Mouse (Mus musculus) ovary, postnatal 14 days (tissue): ENCODE measurements at regions not wholly inside any gene's neighbourhood (a gene's known extent, or its start where the extent isn't known, plus 50 kb on each side); places are given as distances from the start of the nearest gene placed in this dataset.

Experiments
- DNase-seq: peaks from one replicate; pipeline ENCODE4 v3.0.0; 2022; ENCODE audit warnings: low spot score

DNA sequence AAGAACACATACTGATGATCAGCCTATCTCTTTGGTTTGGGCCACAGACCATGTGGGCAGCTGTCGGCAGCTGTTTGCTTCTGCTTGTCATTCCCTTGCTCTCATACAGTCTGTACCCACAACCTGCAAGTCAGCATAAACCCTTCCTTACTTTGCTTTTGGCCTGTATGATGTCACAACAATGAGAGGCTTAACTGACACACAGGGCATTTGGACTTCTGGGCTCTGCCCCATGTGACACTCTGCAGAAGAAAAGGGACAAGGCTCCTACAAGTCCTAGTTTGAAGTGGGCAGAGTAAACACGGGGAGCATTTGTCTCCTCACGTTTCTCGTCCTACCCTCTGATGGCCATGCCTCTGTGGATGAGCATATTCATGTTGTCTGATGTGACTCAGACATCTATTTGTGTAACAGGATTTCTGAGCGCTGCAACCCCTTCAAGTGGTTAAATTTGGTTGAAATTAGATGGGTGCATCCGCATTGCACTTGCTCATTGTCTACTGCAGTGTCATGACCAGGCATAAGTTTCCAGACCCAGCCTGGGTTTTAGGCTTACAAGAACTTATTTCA is 87.6 kb upstream of the Cpeb4 start:
- no peak for DNase-seq

- no peak for DNase-seq
Observed at GRCm38 (mm10) chr11:31785160-31785559, 86.9 kb upstream of the Cpeb4 start.

GRCm38 (mm10) chr11:31787376-31787775 is 84.6 kb upstream of the Cpeb4 start:
- DNase-seq = no peak

DNA sequence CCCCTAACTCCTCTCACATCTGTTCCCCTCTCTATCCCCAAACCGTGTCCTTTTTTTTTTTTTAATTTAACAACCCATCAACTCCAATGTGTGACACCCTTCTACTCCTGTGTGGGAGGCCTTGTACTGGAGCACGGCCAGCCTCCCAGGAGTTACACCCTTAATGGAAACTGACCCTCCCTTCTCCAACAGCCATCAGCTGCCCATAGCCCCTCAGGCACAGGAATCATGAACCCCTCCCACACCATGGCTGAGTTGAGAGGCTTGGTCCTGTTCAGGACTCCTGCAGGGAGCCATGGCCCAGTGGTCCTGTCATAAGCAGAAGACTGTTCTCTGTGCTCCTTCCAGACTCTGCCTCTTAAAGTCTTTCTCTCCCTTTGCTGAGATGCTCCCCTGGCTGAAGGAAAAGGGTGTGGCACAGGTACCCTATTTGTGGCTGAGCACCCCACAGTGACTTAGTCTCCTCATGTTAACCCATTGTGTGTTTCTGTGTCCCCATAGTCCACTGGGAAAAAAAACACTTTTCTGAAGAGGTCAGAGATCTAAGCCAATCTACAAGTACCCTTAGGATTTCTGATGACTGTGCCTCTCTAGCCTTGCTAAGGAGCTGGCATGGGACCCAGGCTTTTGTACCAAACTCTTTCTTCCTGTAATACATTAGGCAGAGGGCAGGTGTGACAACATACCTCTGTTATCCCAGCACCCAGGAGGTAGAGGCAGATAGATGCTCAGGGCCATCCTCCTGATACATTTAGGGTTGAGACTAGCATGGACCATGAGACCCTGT is 83.9 kb upstream of the Cpeb4 start:
- no peak for DNase-seq

- DNase-seq = no peak
Observed at GRCm38 (mm10) chr11:31789967-31790366, 82.0 kb upstream of the Cpeb4 start.

- DNase-seq = no peak
Observed at GRCm38 (mm10) chr11:31791264-31791663, 80.7 kb upstream of the Cpeb4 start.

- DNase-seq = no peak
Observed at GRCm38 (mm10) chr11:31795084-31795483, 76.9 kb upstream of the Cpeb4 start.

DNA sequence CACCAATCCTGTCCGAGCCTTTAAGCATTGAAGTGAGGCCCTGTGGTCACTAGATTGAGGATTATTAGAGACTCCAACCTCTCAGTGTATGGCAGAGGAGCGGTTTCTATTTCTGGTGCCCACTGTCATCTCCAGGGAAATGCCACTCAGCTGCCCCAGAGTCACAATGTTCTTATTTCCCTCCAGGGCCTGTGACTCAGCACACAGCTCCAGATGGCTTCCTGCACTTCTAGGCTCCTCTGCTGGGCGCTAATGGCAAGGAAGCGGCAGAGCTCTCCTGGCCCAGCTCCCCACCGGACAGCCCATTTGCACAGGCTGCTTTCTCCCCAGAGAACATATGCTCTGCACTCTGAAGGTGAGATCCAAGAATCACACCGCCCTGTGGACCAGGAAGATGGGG is 75.8 kb upstream of the Cpeb4 start:
- DNase-seq = no peak

- no peak for DNase-seq
Observed at GRCm38 (mm10) chr11:31801575-31801974, 70.4 kb upstream of the Cpeb4 start.

- no peak for DNase-seq
Observed at GRCm38 (mm10) chr11:31803319-31803891, 68.6 kb upstream of the Cpeb4 start.

DNA sequence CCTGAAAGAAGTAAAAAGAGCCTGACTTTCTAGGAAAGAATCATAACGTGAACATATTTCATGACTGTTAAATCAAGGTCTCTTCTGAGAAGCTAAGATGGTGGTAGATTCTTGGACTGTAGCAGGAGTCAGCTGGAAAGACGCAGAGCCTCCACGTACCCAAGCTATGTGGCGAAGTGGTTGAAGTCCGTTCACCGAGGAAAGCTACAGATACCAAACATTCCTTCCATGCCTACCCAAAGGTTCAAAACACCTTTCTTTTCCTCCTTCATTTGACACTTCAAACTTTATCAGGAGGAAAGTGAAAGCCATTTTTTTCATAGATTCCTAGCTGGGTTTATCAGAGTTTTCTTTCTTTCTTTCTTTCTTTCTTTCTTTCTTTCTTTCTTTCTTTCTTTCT is 67.5 kb upstream of the Cpeb4 start:
- no peak for DNase-seq

GRCm38 (mm10) chr11:31807461-31808215 is 64.4 kb upstream of the Cpeb4 start:
- DNase-seq = no peak

GRCm38 (mm10) chr11:31808216-31808838 is 63.7 kb upstream of the Cpeb4 start:
- no peak for DNase-seq

GRCm38 (mm10) chr11:31810011-31810786 is 61.8 kb upstream of the Cpeb4 start:
- DNase-seq = no peak

DNA sequence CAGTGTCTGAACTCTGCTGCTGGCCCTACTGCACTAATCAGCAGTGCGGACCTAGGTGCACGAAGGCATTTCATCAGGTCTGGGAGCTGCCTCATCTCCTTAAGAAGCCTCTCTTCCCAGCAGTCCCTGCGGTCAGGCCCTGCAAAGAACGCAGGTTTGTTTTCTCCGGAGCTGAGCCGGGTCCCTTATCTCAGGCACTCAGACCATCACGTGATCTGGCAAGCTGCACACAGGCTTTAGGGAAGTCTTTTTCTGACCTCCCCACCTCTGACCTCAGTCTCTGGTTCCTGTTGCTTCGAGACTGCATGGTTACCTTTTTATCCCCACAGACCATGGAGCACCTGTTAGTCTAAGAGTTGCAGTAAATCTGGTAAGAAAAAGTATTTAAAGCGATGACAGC is 59.8 kb upstream of the Cpeb4 start:
- no peak for DNase-seq

DNA sequence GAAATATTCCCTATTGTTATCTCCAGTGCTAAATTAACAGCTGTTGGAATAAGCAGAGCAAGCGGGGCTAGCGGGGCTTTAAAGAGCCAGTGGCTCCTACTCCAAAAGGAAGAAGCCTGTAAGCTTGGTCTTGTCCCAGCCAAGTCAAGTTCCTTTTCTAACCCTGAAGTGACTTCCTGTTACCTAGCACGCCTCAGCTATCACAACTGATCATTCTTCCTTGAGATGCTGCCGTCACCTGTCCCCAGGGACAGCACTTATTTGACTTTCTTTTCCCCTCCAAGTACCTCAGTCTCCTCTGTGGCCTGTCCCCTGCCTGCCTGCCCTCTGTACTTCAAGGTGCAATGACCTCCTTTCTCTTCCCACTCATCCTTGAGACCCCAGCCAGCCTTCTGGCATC is 57.4 kb upstream of the Cpeb4 start:
- no peak for DNase-seq

- DNase-seq = no peak
Observed at GRCm38 (mm10) chr11:31815855-31816488, 56.0 kb upstream of the Cpeb4 start.

DNA sequence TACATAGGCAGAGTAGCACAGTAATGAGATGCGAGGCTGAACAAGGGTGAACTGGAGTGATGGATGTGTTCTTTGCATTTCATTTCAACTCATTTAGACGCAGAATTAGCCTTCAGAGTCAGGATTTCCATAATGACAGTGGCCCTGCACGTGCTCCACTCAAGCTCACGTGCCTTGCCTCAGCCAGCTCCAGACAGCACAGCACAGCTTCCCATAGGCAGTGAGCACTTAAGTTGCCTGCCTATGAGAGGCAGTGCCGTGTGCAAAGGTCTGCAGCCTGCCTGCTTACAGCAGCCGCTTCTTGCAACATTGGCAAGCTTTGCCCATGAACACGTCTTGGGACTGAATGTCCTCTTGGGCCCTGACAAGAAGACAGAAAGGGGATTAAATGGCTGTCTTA is 54.0 kb upstream of the Cpeb4 start:
- no peak for DNase-seq

GRCm38 (mm10) chr11:31819964-31820363 is 52.0 kb upstream of the Cpeb4 start:
- no peak for DNase-seq

DNA sequence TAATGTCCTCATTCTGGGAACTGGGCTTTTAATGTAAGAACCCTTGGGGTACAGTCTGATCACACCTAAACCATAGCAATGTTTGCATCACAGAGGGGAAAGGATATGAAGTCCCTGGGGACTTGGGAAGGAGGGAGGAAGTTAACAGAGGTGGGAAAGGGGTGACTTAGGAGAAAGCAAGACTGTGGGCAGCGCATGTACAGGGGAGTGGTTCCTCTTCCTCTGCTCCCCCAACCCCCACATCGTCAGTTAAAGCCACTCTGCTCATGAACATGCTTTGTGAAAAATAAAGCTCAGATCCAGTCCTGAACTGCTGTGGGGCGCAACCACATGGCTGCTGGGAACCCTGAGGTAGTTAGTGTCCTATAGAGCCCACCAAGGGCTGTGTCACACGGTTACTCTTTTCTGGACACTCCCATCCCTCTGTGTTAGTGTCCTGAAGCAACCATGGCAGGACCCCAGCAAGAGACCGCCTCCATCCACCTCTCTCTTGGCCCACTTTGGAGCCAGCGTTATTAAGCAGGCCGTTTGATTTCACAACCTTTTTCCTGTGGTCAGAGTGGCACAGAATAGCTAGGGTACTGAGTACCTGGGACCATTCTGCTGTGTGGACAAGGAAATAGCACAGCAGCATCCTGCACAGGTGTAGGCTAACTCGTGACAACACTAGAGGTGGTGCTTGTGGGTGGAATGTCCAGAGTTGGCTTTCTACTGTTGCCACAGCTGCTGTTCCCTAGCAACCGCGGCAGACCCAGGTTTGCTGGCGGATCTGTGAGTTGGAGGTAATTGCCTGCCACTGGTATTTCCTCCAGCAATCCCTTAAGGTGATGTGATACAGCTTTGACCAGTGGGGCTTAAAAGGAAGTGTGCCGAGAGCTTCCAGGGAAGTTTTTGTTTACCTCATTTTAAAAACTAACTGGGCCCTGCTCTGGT is 50.3 kb upstream of the Cpeb4 start:
- DNase-seq = no peak
